Mouse (Mus musculus) midbrain, embryonic 12.5 days (tissue): ENCODE data around the gene 4930415L06Rik. TPM values are rescaled to one million over a fixed set of nuclear protein-coding genes. Genes with fewer than 3 reads are reported as not detected.

Experiments
- ATAC-seq: fragments of 200-750 bp; cut with Nextera tagmentation; 2 replicates; pipeline ENCODE4 v1.8.0; 2017; ENCODE audit warnings: low read depth, moderate TSS enrichment, moderate library complexity; ENCODE audit not compliant: low FRiP score
- H3K27ac ChIP-seq: fragments of 300-500 bp; sonication (generic); replicated peaks from 2 replicates; pipeline ENCODE4 v1.5.1; 2016; ENCODE audit warnings: mild to moderate bottlenecking
- H3K27me3 ChIP-seq: fragments of 300-500 bp; sonication (generic); 2 replicates; pipeline ENCODE4 v1.6.1; 2016; ENCODE audit warnings: mild to moderate bottlenecking
- H3K36me3 ChIP-seq: fragments of 300-500 bp; sonication (generic); 2 replicates; pipeline ENCODE4 v1.6.1; 2016
- H3K4me1 ChIP-seq: fragments of 300-500 bp; sonication (generic); 2 replicates; pipeline ENCODE4 v1.6.1; 2016
- H3K4me2 ChIP-seq: fragments of 300-500 bp; sonication (generic); replicated peaks from 2 replicates; pipeline ENCODE4 v1.6.1; 2016; ENCODE audit warnings: mild to moderate bottlenecking, moderate library complexity
- H3K4me3 ChIP-seq: fragments of 300-500 bp; sonication (generic); 2 replicates; pipeline ENCODE4 v1.5.1; 2016; ENCODE audit warnings: mild to moderate bottlenecking
- H3K9ac ChIP-seq: fragments of 300-500 bp; sonication (generic); replicated peaks from 2 replicates; pipeline ENCODE4 v1.6.1; 2016; ENCODE audit warnings: mild to moderate bottlenecking, moderate library complexity
- H3K9me3 ChIP-seq: fragments of 300-500 bp; sonication (generic); 2 replicates; pipeline ENCODE4 v1.6.1; 2016; ENCODE audit warnings: mild to moderate bottlenecking
- WGBS: fragments of 180-500 bp; shearing (Covaris S2); methylation state at CpG from one replicate; pipeline ENCODE4 v1.1.7; 2016; 5-methylcytosine and 5-hydroxymethylcytosine counted together
- polyA plus RNA-seq: library from polyadenylated mRNA; unstranded; fragments of >200 nt; fragmentation: Nextera tagmentation; extraction: Ambion mirVana; gene quantifications from 2 replicates; pipeline ENCODE4 v1.2.1, GENCODE M21; 2016

The 4930415L06Rik gene
- not detected in 2 replicates for polyA plus RNA-seq

DNA sequence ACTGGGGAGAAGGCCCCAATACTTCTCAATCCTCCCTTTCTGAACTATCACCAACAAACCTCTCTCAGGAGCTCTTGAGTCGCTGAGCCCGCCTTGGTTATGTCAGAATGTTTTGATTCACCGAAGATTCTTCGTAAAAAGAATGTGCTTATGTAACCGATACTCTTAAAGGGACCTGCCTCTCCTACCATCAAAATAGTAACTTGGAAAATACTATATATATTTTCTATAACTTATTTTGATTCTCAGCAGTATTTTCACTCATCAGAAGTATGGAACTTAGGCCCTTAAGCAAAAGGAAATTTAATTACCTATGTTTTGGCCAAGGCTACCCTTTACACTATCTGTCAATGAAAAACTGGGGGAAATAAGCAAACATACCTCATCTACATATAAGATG lies at the start of gene 4930415L06Rik:
TSS of gene 4930415L06Rik (minus strand) at position 101 of the 400 bp plus-strand sequence.
- H3K27ac ChIP-seq, result no peak within 1 kb of the TSS
- no peak within 1 kb of the TSS for H3K4me3 ChIP-seq
- ATAC-seq, result no peak
- 92% methylated on average over 5 of the region's 5 CpGs for WGBS
- no peaks in the 10 kb centered on the region for H3K4me1 ChIP-seq
- H3K9me3 ChIP-seq, result no peaks in the 10 kb centered on the region
- no peaks in the 10 kb centered on the region for H3K36me3 ChIP-seq
- H3K4me2 ChIP-seq, result no peak within 1 kb of the TSS
- H3K9ac ChIP-seq, result no peak within 1 kb of the TSS
- H3K27me3 ChIP-seq, result no peaks in the 10 kb centered on the region

- ATAC-seq, result no peak
- Histone ChIP-seq H3K4me2 (no peak overlapping the region), H3K27ac (no peak overlapping the region), H3K9me3 (no peaks in the 10 kb centered on the region), H3K27me3 (no peaks in the 10 kb centered on the region), H3K4me1 (no peaks in the 10 kb centered on the region), H3K36me3 (no peaks in the 10 kb centered on the region), H3K4me3 (no peak overlapping the region), H3K9ac (no peak overlapping the region)
These were observed 46.0 kb upstream of the 4930415L06Rik start for GRCm38 (mm10) chrX:89978621-89979020.

DNA sequence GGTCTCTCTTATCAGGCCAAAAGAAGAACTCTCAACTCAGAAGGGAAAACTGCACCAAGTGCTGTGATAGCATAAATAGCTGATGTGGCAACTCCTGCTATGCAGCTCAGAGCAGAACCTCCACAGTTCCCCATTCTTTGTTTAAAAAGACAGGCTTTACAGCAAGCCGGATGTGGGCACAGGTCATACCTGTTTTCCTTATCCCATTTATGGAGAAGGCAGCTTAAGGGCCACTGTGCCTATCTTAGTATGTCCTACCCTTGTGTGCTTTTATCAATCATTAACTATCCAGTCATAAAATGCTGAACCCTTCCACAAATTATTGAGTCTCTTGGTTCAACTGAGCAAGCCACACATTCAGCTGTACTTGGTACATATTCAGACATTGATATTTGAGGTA lies 27.8 kb downstream of the 4930415L06Rik start:
- Histone ChIP-seq H3K27me3 (no peaks in the 10 kb centered on the region), H3K9me3 (no peaks in the 10 kb centered on the region), H3K4me1 (no peaks in the 10 kb centered on the region), H3K4me2 (no peak overlapping the region), H3K9ac (no peak overlapping the region), H3K4me3 (no peak overlapping the region), H3K27ac (no peak overlapping the region), H3K36me3 (no peaks in the 10 kb centered on the region)
- ATAC-seq, result no peak
- 81% methylated on average over 1 of the region's 1 CpGs for WGBS

Other genes starting within 250 kb of the 4930415L06Rik start
- gene 4932429P05Rik, start 180.6 kb downstream of the 4930415L06Rik start, polyA plus RNA-seq, result not detected in 2 replicates